Mouse (Mus musculus) right cerebral cortex, postnatal 4 days (tissue): Measurements from ENCODE around the gene Slc22a26.
"Not testable (repeated sequence)": the region's sequence is repeated elsewhere in the genome, so short reads cannot be mapped to it uniquely, and the experiment has no call there.

ENCODE experiments used
- DNase-seq: peaks from one replicate; pipeline ENCODE4 v3.0.0-alpha.2; 2022

Gene Slc22a26

GRCm38 (mm10) chr19:7802571-7802970 lies at the start of gene Slc22a26:
TSS of gene Slc22a26 (minus strand) at chr19:7802667.
- no peak for DNase-seq

GRCm38 (mm10) chr19:7829851-7830250 lies 27.4 kb upstream of the Slc22a26 start:
- no peak for DNase-seq

- no peak for DNase-seq
These were observed 11.9 kb downstream of the Slc22a26 start for GRCm38 (mm10) chr19:7790571-7790970.

- no peak for DNase-seq
These were observed 27.2 kb downstream of the Slc22a26 start for GRCm38 (mm10) chr19:7775306-7775705.

- DNase-seq = no peak
These were observed 36.3 kb downstream of the Slc22a26 start for GRCm38 (mm10) chr19:7766124-7766523.

GRCm38 (mm10) chr19:7765599-7765998 lies 36.9 kb downstream of the Slc22a26 start:
- no peak for DNase-seq

- DNase-seq = not testable (repeated sequence)
These were observed 49.1 kb downstream of the Slc22a26 start for GRCm38 (mm10) chr19:7753371-7753770.
